Mouse (Mus musculus) layer of hippocampus, adult 9-10 months (tissue): ENCODE measurements around the gene Hist2h2ac.
"Not testable (repeated sequence)": the region's sequence is repeated elsewhere in the genome, so short reads cannot be mapped to it uniquely, and the experiment has no call there.

Experiments
- DNase-seq: peaks from one replicate; pipeline ENCODE4 v3.0.0; 2022; ENCODE audit warnings: low spot score

Hist2h2ac gene

GRCm38 (mm10) chr3:96180727-96181477 is 39.8 kb downstream of the Hist2h2ac start, which contains the start of gene Sv2a:
Gene Sv2a, plus strand, starts transcription at chr3:96181151.
- DNase-seq: no peak

GRCm38 (mm10) chr3:96179531-96179930 is 41.1 kb downstream of the Hist2h2ac start:
- no peak for DNase-seq

GRCm38 (mm10) chr3:96178902-96179301 is 41.8 kb downstream of the Hist2h2ac start:
- no peak for DNase-seq

GRCm38 (mm10) chr3:96178427-96178826 is 42.3 kb downstream of the Hist2h2ac start:
- no peak for DNase-seq

GRCm38 (mm10) chr3:96175251-96175650 is 45.4 kb downstream of the Hist2h2ac start:
- DNase-seq: no peak

- DNase-seq: not testable (repeated sequence)
These were observed 46.6 kb downstream of the Hist2h2ac start for GRCm38 (mm10) chr3:96174042-96174441.

GRCm38 (mm10) chr3:96173185-96173584 is 47.5 kb downstream of the Hist2h2ac start:
- no peak for DNase-seq

GRCm38 (mm10) chr3:96172197-96173178 is 48.2 kb downstream of the Hist2h2ac start, which contains the start of gene Sf3b4:
Gene Sf3b4, plus strand, starts transcription at chr3:96172332.
- DNase-seq: no peak

GRCm38 (mm10) chr3:96171583-96172196 is 49.0 kb downstream of the Hist2h2ac start:
- peak; percentile 60 for DNase-seq

- no peak for DNase-seq
These were observed 49.6 kb downstream of the Hist2h2ac start for GRCm38 (mm10) chr3:96170976-96171545.
